Mouse (Mus musculus) megakaryocyte progenitor cell, adult 5-6 weeks (primary cell): Measurements from ENCODE around the gene Thsd4. TPM values are rescaled to one million over a fixed set of nuclear protein-coding genes. Genes with fewer than 3 reads are reported as not detected.

Experiments
- ATAC-seq: replicated peaks from 2 replicates; pipeline ENCODE4 v1.8.0; 2016; ENCODE audit warnings: mild to moderate bottlenecking, moderate TSS enrichment, inconsistent platforms; ENCODE audit not compliant: poor library complexity
- total RNA-seq, 2 experiments: library from RNA; stranded (forward) in 1 of 2; stranded (reverse) in 1 of 2; fragments of 157-497, 149-512 nt in 1 of 2; fragments of 200-1000 nt in 1 of 2; gene quantifications; 2 replicates each; pipeline versions ENCODE4 v1.2.3 to v1.2.4; 2015 to 2017

The Thsd4 gene
- total RNA-seq, 2 experiments from 2014 or later = 0.05 to 0.17 TPM

DNA sequence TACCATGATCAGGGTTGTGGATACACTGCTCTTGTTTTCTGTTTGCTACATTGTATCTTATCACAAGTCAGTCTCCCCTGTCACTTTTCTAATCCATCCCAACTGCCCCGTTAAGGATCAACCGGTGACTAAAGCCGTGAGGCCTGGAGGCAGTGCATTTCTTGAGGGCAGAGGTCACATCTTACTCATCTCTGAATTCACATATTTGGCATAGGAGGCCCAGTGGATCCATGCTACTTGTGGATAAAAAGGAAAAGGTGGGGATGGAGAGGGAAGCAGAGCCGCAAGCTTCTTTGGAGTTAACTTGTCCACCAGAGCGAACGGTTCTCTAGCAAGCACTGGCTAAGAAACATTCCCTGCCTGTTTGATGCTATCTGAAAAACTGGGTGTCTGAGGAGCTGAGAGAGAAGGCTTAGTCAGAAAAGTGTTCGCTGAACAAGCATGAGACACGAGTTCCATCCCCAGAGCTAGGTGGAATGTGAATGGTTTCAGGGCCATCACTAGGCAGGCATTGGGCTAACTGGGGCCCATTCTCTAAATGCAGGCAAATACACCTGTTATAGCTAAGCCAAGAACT, 211.0 kb downstream of the Thsd4 start:
- ATAC-seq = no peak

DNA sequence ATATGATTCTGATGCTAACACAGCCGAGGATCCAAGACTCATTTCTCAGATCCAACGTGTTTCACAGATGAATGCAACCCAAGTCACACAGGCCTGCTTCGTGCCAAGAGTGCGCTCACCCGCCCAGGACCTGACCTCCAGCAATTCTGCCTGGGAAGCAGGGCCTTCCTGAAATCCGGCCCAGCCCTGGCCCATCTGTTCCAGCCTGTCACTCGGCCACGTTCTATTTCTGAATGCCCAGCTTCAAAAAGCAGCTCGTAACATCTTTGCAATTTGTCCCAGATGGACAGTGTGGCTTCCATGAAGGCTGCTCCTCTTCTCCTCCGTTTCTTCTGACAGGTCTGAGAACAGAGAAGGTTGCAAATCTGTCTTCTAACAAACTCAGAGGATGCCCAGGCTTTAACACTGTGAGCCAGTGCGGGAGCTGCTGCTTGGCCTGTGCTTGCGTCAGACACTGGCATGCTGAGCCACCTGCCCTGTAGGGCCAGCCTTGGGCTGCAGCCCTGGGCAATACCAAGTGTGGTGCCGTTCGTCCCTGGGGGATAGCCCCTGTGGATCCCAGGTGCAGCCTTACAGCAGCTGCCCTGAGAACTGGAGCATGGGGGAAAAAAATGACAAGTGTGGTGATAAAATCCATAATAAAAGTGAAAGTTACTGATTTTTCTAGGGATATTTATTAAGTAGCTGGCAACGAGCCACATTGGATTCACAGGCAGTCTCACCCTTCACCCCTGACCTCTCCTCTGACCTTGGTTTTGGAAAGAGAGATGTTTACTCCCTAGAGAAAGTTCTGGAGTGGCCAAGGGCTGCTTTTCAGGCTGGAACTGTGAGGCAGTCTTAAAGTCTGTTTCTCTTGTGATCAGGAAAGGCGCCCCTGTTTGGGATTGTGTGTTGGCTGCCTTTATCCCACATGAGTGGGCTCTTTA, 211.8 kb downstream of the Thsd4 start:
- no peak for ATAC-seq

DNA sequence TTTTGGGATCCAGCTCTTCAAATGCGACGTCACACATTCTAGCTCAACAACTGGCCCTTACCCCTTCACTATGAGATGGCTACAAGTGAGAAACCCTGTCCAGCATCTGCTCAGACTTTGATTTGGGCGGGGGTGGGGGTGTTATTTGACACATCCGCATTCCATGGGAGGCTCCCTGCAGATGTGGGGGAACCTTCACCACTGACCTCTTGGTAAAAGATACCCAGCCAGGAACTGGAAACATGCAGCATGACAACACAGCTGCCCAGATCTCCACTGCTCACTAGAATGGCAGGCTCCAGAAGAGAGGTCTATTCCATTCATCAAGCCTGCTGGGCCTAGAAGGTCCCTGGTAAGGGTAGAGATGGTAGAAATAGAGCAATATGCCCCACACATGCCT, 213.7 kb downstream of the Thsd4 start:
- no peak for ATAC-seq

GRCm38 (mm10) chr9:60307469-60307868, 214.4 kb downstream of the Thsd4 start:
- no peak for ATAC-seq

- no peak for ATAC-seq
Observed at GRCm38 (mm10) chr9:60306241-60306640, 215.6 kb downstream of the Thsd4 start.

DNA sequence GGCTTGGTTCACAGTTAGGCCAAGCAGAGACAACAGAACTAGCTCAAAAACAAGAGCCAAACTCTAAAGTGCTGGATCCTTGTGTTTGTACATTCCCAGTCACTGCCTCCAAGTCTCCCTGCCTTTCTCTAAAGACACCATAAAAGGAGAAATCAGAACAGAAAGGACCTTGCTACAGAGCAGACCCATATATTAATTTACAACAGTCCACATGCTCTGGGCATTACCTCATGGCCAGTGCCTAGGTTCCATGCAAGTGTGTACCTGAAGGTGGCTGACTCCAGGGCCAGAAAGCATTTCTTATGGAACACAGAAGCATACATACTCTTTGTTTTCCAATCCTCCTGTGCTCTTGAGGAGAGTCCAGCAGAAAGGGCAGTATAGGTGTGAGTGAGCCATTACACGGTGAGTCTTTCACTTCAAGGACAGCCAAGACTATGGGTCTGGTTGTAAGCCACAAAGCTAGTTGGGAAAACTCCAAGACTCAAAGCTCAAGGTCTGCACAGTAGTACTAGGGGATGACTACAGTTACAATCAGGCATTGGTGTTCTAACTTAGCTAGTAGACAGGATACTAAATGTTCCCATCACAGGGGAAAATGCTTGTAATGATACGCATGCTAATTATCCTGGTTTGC, 216.5 kb downstream of the Thsd4 start:
- ATAC-seq = no peak

DNA sequence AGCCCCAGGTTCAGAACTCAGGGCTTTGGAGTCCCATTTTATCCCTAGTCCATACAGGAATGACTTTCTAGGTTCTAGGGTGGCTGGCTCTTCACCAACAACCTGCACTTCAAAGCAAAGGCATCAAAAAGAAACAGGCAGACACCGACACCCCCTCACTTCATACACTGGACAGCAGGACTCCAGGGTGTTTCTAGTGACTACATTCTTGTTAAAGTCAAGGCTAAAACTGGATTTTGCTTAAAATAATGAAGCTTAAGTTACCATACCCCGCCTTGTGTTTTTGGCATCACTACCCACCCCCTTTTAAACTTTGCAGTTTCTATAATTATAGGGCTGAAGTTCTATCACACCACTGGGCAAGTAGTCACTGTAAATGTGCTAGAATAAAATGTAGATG, 225.6 kb downstream of the Thsd4 start:
- no peak for ATAC-seq

GRCm38 (mm10) chr9:60295199-60295598, 226.6 kb downstream of the Thsd4 start:
- ATAC-seq = no peak

DNA sequence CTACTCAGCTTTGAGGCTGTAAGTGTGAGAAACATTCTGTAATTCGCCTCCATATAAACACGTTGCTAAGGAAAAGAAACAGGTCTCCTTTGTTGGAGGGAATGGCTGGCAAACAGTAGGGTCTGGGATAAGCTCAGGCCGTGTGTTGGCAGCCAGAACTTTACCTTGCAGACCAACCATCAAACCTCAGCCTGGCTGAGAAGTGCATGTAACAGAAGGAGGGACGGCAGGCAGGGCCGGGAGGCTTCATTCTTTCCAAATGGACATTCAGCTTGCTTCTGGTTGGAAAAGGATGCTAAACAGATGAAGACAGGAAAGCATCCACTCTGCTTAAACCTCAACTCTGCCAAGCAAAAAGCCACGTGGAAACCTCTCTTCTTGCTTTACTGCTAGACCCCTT, 228.7 kb downstream of the Thsd4 start:
- ATAC-seq = no peak

DNA sequence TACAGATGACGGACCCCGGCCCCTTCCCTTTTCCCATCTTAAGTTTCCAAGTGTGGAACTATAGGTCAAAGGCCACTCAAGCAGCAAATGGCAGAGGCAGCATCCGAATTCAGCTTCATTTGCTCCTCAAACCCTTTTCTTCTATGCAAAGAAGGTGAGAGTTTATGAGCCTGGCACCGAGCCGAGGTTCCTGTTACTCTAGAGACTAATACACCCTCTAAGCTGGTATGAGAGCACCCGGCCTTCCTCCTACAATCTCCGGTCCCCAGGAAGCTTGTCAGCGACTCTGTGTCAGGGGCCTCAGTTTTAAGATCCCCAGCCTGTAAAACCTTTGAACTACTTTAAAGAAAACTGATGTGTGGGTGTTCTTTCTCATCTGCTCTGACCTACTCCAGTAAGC, 231.1 kb downstream of the Thsd4 start:
- no peak for ATAC-seq

DNA sequence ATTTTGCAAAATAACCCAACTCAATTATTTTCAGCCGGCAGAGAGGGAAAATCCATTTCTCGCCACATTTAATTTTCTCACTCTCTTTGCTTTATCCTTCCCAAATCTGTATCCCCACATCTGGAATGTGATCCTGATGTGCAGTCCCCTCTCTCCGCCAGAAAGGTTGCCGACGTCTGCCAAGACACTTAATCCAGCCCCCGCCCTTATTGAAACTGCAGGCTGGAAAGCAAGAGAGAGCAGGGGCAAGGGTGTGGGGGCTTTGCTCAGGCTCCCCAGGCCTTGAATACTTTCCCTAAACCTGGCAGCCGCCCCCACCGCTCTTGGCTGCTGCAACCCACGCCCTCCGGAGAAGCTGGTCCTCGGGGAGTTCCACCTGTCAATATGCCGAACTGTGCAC, 233.1 kb downstream of the Thsd4 start:
- no peak for ATAC-seq

GRCm38 (mm10) chr9:60286390-60286789, 235.5 kb downstream of the Thsd4 start:
- ATAC-seq = no peak

GRCm38 (mm10) chr9:60285047-60285462, 236.8 kb downstream of the Thsd4 start:
- no peak for ATAC-seq

DNA sequence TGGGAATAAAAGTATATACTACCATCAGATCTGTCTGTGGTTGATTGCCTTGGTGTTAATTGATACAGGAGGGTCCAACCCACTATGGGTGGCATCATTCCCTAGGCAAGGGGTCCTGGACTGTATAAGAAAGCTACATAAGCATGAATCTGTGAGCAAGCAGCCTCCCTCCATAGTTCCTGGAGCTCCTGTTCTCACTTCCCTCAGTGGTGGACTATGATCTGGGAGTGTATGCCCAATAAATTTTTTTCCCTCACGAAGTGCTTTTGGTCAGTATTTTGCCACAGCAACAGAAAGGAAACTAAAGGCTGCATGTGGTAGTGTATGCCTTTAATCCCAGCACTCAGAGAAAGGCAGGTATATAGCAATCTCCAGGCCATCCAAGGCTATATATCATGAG, 237.5 kb downstream of the Thsd4 start:
- no peak for ATAC-seq

DNA sequence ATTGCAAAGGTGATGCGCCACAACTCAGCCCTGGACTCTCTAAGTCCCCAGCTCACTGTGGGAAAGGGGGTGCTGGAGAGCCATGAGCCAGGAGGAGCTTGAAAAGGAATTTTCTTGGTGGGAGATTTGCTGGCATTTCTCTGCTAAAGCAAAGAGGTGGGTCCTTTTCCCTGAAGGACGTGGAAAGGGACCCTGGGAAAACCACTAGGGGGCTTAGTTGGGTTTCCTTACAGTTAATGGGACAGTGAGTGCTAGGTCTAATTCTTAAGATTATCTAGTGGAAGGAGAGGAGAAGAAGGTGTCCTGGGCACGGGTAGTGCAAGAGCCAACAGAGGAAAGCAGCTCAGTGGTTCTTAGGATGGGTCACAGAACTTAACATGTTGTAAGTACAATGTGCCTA, 238.3 kb downstream of the Thsd4 start:
- no peak for ATAC-seq

DNA sequence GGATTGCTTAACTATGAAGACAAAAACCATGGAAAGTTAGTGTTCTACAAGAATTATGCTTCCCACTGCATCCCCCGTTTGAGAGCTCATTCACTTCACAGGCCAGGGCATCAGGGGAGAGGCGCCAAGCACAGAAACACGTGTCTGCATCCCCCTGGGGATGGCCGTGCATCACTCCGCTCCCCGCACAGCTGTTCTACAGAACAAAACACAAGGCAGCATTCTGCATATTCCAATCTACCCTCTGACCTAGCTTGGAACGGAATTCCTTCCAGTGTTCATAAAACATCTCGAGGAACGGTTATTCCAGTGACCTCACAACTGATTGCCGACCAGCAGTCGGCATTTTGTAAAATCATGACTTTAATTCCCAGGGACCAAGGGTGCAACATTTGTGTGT, 240.6 kb downstream of the Thsd4 start:
- ATAC-seq = no peak

- ATAC-seq = no peak
Observed at GRCm38 (mm10) chr9:60280786-60281185, 241.1 kb downstream of the Thsd4 start.

GRCm38 (mm10) chr9:60279556-60279955, 242.3 kb downstream of the Thsd4 start:
- peak; percentile 85 for ATAC-seq

DNA sequence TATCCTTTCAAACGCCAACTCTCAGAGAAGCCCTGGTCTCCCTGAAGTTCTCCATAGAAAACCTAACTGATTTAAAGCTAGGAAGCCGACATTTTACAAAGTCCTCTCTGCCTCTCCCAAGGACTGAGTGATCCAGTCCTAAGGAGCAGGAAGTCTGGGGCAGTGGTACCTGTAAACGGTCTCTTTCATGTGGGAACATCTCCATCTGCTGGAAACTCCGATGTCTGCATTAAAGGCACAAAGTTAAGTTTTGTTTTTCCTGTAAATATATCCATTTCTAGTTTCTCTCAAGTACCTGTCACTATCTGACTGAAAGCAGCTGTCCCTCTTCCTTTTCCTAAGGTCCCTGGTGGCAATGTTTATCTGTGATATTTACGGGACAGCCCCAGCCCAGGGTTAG, 245.5 kb downstream of the Thsd4 start:
- no peak for ATAC-seq

- peak; percentile 46 for ATAC-seq
Observed at GRCm38 (mm10) chr9:60275410-60276159, 246.3 kb downstream of the Thsd4 start.

- no peak for ATAC-seq
Observed at GRCm38 (mm10) chr9:60274503-60274902, 247.3 kb downstream of the Thsd4 start.
